Mouse (Mus musculus): ENCODE measurements at regions not wholly inside any gene's neighbourhood (a gene's known extent, or its start where the extent isn't known, plus 50 kb on each side); places are given as distances from the start of the nearest gene placed in this dataset.

- no peak overlapping the region for H3K4me3 ChIP-seq
- no peaks in the 10 kb centered on the region for H3K4me1 ChIP-seq
- WGBS: 83% methylated on average over 3 of the region's 3 CpGs
- no peaks in the 10 kb centered on the region for H3K27me3 ChIP-seq (replicated peaks; ENCODE audit: low read depth, poor library complexity, severe bottlenecking)
- H3K36me3 ChIP-seq (replicated peaks): no peaks in the 10 kb centered on the region
- no peak overlapping the region for H3K27ac ChIP-seq (replicated peaks)
- no peaks in the 10 kb centered on the region for H3K9me3 ChIP-seq
- no peak for DNase-seq (ENCODE audit: low spot score)
These were observed 186.7 kb upstream of the Btg1 start for GRCm38 (mm10) chr10:96430142-96430541.

GRCm38 (mm10) chr10:96435109-96435508 is 181.7 kb upstream of the Btg1 start:
- Histone ChIP-seq H3K27me3 (replicated peaks; ENCODE audit: low read depth, poor library complexity, severe bottlenecking) (no peaks in the 10 kb centered on the region), H3K4me3 (no peak overlapping the region), H3K36me3 (replicated peaks) (no peaks in the 10 kb centered on the region), H3K9me3 (no peaks in the 10 kb centered on the region), H3K27ac (replicated peaks) (no peak overlapping the region), H3K4me1 (no peaks in the 10 kb centered on the region)
- DNase-seq (ENCODE audit: low spot score): no peak
- WGBS: 82% methylated on average over 6 of the region's 6 CpGs

GRCm38 (mm10) chr10:96438398-96439103 is 178.3 kb upstream of the Btg1 start:
- 90% methylated on average over 11 of the region's 11 CpGs for WGBS
- no peak overlapping the region for H3K4me3 ChIP-seq
- H3K27me3 ChIP-seq (replicated peaks; ENCODE audit: low read depth, poor library complexity, severe bottlenecking): no peaks in the 10 kb centered on the region
- no peaks in the 10 kb centered on the region for H3K9me3 ChIP-seq
- H3K4me1 ChIP-seq: no peaks in the 10 kb centered on the region
- H3K36me3 ChIP-seq (replicated peaks): no peaks in the 10 kb centered on the region
- no peak overlapping the region for H3K27ac ChIP-seq (replicated peaks)
- no peak for DNase-seq (ENCODE audit: low spot score)

- Histone ChIP-seq H3K9me3 (no peaks in the 10 kb centered on the region), H3K4me1 (no peaks in the 10 kb centered on the region), H3K27ac (replicated peaks) (no peak overlapping the region), H3K27me3 (replicated peaks; ENCODE audit: low read depth, poor library complexity, severe bottlenecking) (no peaks in the 10 kb centered on the region), H3K4me3 (no peak overlapping the region), H3K36me3 (replicated peaks) (no peaks in the 10 kb centered on the region)
- no peak for DNase-seq (ENCODE audit: low spot score)
These were observed 174.6 kb upstream of the Btg1 start for GRCm38 (mm10) chr10:96442165-96442564.

GRCm38 (mm10) chr10:96450266-96450665 is 166.5 kb upstream of the Btg1 start:
- no peaks in the 10 kb centered on the region for H3K27me3 ChIP-seq (replicated peaks; ENCODE audit: low read depth, poor library complexity, severe bottlenecking)
- 93% methylated on average over 4 of the region's 4 CpGs for WGBS
- no peak overlapping the region for H3K4me3 ChIP-seq
- no peak overlapping the region for H3K27ac ChIP-seq (replicated peaks)
- H3K4me1 ChIP-seq: peaks cover 3% of the 10 kb centered on the region; the same call in 1 of the 2 replicates
- 0 out of 2 replicates have a peak, but pooled peaks cover 7% of the 10 kb centered on the region for H3K9me3 ChIP-seq
- no peak for DNase-seq (ENCODE audit: low spot score)
- H3K36me3 ChIP-seq (replicated peaks): no peaks in the 10 kb centered on the region

- peaks cover 17% of the 10 kb centered on the region for H3K4me1 ChIP-seq
- no peaks in the 10 kb centered on the region for H3K27me3 ChIP-seq (replicated peaks; ENCODE audit: low read depth, poor library complexity, severe bottlenecking)
- H3K27ac ChIP-seq (replicated peaks): no peak overlapping the region
- 91% methylated on average over 6 of the region's 6 CpGs for WGBS
- no peak overlapping the region for H3K4me3 ChIP-seq
- DNase-seq (ENCODE audit: low spot score): no peak
- 0 out of 2 replicates have a peak, but pooled peaks cover 7% of the 10 kb centered on the region for H3K9me3 ChIP-seq
- no peaks in the 10 kb centered on the region for H3K36me3 ChIP-seq (replicated peaks)
These were observed 161.9 kb upstream of the Btg1 start for GRCm38 (mm10) chr10:96454857-96455256.

GRCm38 (mm10) chr10:96458551-96458950 is 158.3 kb upstream of the Btg1 start:
- H3K9me3 ChIP-seq: no peaks in the 10 kb centered on the region
- no peaks in the 10 kb centered on the region for H3K36me3 ChIP-seq (replicated peaks)
- no peak for DNase-seq (ENCODE audit: low spot score)
- peaks cover 30% of the 10 kb centered on the region for H3K4me1 ChIP-seq
- 62% methylated on average over 4 of the region's 4 CpGs for WGBS
- H3K4me3 ChIP-seq: no peak overlapping the region
- H3K27me3 ChIP-seq (replicated peaks; ENCODE audit: low read depth, poor library complexity, severe bottlenecking): no peaks in the 10 kb centered on the region
- no peak overlapping the region for H3K27ac ChIP-seq (replicated peaks)

- Histone ChIP-seq H3K4me3 (no peak overlapping the region), H3K4me1 (peaks cover 30% of the 10 kb centered on the region), H3K9me3 (no peaks in the 10 kb centered on the region), H3K27ac (replicated peaks) (no peak overlapping the region), H3K27me3 (replicated peaks; ENCODE audit: low read depth, poor library complexity, severe bottlenecking) (no peaks in the 10 kb centered on the region), H3K36me3 (replicated peaks) (no peaks in the 10 kb centered on the region)
- WGBS: 77% methylated on average over 3 of the region's 3 CpGs
- DNase-seq (ENCODE audit: low spot score): no peak
These were observed 157.6 kb upstream of the Btg1 start for GRCm38 (mm10) chr10:96459186-96459585.

GRCm38 (mm10) chr10:96460151-96460550 is 156.7 kb upstream of the Btg1 start:
- 49% methylated on average over 9 of the region's 9 CpGs for WGBS
- no peak overlapping the region for H3K27ac ChIP-seq (replicated peaks)
- H3K36me3 ChIP-seq (replicated peaks): no peaks in the 10 kb centered on the region
- no peak for DNase-seq (ENCODE audit: low spot score)
- peaks cover 30% of the 10 kb centered on the region for H3K4me1 ChIP-seq
- H3K9me3 ChIP-seq: no peaks in the 10 kb centered on the region
- H3K27me3 ChIP-seq (replicated peaks; ENCODE audit: low read depth, poor library complexity, severe bottlenecking): no peaks in the 10 kb centered on the region
- no peak overlapping the region for H3K4me3 ChIP-seq

- no peaks in the 10 kb centered on the region for H3K36me3 ChIP-seq (replicated peaks)
These were observed 156.0 kb upstream of the Btg1 start for GRCm38 (mm10) chr10:96460617-96461338.

GRCm38 (mm10) chr10:96465967-96466366 is 150.8 kb upstream of the Btg1 start:
- 86% methylated on average over 6 of the region's 6 CpGs for WGBS
- DNase-seq (ENCODE audit: low spot score): no peak
- peaks cover 13% of the 10 kb centered on the region for H3K4me1 ChIP-seq
- no peak overlapping the region for H3K4me3 ChIP-seq
- no peaks in the 10 kb centered on the region for H3K27me3 ChIP-seq (replicated peaks; ENCODE audit: low read depth, poor library complexity, severe bottlenecking)
- no peak overlapping the region for H3K27ac ChIP-seq (replicated peaks)
- no peaks in the 10 kb centered on the region for H3K36me3 ChIP-seq (replicated peaks)
- no peaks in the 10 kb centered on the region for H3K9me3 ChIP-seq

More at GRCm38 (mm10) chr10:96460617-96461338, 156.0 kb upstream of the Btg1 start:
- WGBS: 35% methylated on average over 10 of the region's 10 CpGs
- H3K27me3 ChIP-seq (replicated peaks; ENCODE audit: low read depth, poor library complexity, severe bottlenecking): no peaks in the 10 kb centered on the region
- H3K9me3 ChIP-seq: no peaks in the 10 kb centered on the region
- peak overlapping the region; percentile 44 for H3K27ac ChIP-seq (replicated peaks)
- no peak overlapping the region for H3K4me3 ChIP-seq
- peaks cover 30% of the 10 kb centered on the region for H3K4me1 ChIP-seq
- peak; percentile 55 for DNase-seq (ENCODE audit: low spot score)

- no peak overlapping the region for H3K4me3 ChIP-seq
- H3K9me3 ChIP-seq: no peaks in the 10 kb centered on the region
- no peaks in the 10 kb centered on the region for H3K36me3 ChIP-seq (replicated peaks)
- WGBS: 91% methylated on average over 3 of the region's 3 CpGs
- no peak overlapping the region for H3K27ac ChIP-seq (replicated peaks)
- H3K27me3 ChIP-seq (replicated peaks; ENCODE audit: low read depth, poor library complexity, severe bottlenecking): no peaks in the 10 kb centered on the region
- 0 out of 2 replicates have a peak, but pooled peaks cover 8% of the 10 kb centered on the region for H3K4me1 ChIP-seq
- no peak for DNase-seq (ENCODE audit: low spot score)
These were observed 150.0 kb upstream of the Btg1 start for GRCm38 (mm10) chr10:96466845-96467244.

GRCm38 (mm10) chr10:96467661-96468060 is 149.1 kb upstream of the Btg1 start:
- Histone ChIP-seq H3K36me3 (replicated peaks) (no peaks in the 10 kb centered on the region), H3K27ac (replicated peaks) (no peak overlapping the region), H3K4me3 (no peak overlapping the region), H3K9me3 (no peaks in the 10 kb centered on the region), H3K4me1 (0 out of 2 replicates have a peak, but pooled peaks cover 8% of the 10 kb centered on the region), H3K27me3 (replicated peaks; ENCODE audit: low read depth, poor library complexity, severe bottlenecking) (no peaks in the 10 kb centered on the region)
- DNase-seq (ENCODE audit: low spot score): no peak
- 90% methylated on average over 4 of the region's 4 CpGs for WGBS
